Mouse (Mus musculus): ENCODE measurements around the gene Zbtb37.

Zbtb37 gene

DNA sequence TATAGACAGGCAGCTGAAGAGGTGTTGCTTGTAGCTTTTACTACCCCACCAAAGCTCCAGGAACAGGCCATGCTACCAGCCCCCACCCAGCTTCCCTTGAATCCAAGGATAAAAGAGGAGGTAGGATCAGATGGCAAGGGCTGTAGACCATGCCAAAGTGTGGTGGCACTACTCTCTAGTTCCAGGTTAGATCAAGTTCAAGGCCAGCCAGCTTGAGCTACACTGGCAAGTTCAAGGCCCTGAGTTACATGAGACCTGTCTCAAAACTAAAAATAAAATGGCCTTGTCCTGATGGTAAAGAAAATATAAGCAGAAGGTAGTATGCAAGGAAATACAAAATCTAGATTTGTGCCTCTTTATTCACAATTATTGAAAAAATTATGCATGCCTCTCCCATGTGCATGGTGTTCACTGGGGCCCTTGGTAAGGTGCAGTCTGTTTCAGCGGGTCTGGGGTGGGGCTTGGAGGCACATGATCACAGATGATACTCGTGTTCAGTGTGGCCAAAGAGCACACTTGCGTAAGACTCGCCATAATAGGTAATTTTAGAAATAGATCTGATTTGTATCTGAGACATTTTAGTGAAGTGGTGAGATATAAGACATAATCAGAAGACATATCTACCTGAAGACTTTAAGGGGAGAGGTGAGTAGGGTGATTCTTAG lies 56.4 kb downstream of the Zbtb37 start, which contains the start of gene Serpinc1:
Gene Serpinc1 (plus strand): TSS at position 515 of the 665 bp plus-strand sequence.
- DNase-seq (ENCODE audit: low spot score in 2 of 2): no peak

DNA sequence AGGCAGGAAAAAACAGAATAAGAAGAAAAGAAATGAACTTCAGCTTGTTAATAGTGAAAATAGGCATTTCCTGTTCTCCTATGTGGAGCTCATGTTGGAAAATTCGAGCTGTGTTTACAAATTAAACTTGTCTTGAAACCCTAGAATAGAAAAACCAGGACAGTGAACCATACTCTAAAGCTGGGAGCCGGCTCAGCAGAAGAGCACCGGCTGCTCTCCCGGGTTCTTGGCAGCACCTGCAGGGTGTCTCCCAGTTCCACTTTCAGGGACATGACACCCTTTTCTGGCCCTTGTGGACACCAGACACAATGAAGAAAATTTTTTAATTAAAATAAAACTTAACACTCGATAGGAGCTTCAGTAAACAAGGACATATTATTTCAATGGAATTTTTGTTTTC lies 66.0 kb downstream of the Zbtb37 start:
- DNase-seq (ENCODE audit: low spot score in 2 of 2): no peak

DNA sequence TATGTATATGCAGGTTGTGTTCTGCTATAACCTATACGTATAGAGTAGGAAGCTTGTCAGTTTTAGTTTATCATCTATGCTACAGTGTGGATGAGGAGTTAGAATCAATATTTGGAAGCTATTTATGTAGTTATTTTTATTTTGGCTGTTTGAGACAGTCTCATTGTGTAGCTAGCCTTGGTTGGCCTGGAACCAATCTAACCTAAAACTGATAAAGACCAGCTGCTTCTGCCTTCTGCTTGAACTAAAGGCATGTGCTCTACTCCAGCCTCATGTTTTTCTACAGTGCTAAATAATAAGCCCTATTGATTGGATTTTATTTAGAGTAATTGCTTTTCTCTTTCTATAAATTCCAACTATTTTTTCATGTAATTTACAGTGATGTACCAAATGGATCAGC lies 67.4 kb downstream of the Zbtb37 start:
- DNase-seq (ENCODE audit: low spot score in 2 of 2): no peak

DNA sequence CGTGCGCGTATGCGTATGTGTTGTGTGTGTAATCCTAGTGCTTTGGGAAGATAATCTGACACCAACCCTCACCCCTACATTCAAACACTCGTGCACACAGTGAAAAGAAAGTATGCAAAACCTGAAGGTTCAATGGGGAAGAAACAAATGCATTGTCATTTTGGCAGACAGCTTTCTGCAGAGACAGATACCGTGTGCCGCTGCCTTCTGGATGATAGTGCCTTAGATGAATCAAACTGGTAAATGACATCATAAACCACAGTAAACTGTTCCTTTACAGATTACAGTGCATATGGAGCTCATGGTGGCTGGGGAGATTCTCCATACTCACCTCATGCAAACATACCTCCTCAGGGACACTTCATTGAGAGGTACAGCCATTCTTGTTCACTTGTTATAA lies 71.5 kb downstream of the Zbtb37 start:
- no peak for DNase-seq (ENCODE audit: low spot score in 2 of 2)
